Mouse (Mus musculus): Measurements from ENCODE around the gene Rtp2.

DNA sequence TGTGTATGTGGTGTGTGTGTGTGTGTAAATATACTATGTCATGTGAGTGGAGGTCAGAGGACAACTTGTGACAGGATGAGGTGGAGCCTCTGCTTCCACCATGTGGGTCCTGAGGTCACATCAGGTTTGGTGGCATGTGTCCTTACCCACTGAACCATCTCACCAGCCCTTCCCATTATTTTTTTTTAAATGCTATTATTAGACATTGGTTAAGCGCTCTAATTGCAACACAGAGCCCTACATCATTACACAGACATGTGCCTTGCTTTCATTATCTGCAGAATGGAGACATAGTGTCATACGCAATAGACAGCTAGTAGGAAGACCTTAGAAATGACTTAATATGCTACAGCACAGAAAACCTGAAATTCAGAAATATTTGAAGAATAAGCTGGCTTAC, 44.0 kb upstream of the Rtp2 start:
- TF ChIP-seq CTCF (IDR thresholded peaks at IDR 0.05; ENCODE audit: borderline replicate concordance, insufficient read depth, low read length) (no peak), POLR2A (IDR thresholded peaks at IDR 0.05; ENCODE audit: low read depth, low read length) (no peak)

Data from embryonic fibroblast, embryonic 13.5 days (primary cell).